Mouse (Mus musculus) kidney, embryonic 14.5 days (tissue): ENCODE results near the gene Sap30bp. TPM values are rescaled to one million over a fixed set of nuclear protein-coding genes. Genes with fewer than 3 reads are reported as not detected.

ENCODE experiments used
- ATAC-seq: fragments of 200-750 bp; cut with Nextera tagmentation; 2 replicates; pipeline ENCODE4 v1.8.0; 2017; ENCODE audit warnings: moderate number of reproducible peaks, mild to moderate bottlenecking, moderate TSS enrichment, moderate library complexity; ENCODE audit not compliant: low FRiP score, low TSS enrichment
- H3K27ac ChIP-seq: fragments of 300-500 bp; sonication (generic); 2 replicates; pipeline ENCODE4 v1.5.1; 2014; ENCODE audit warnings: low read depth, mild to moderate bottlenecking, low read length, moderate library complexity, mixed read lengths
- H3K27me3 ChIP-seq: fragments of 300-500 bp; sonication (generic); 2 replicates; pipeline ENCODE4 v1.6.1; 2014; ENCODE audit warnings: mild to moderate bottlenecking, low read length; ENCODE audit not compliant: control insufficient read depth, insufficient read depth
- H3K36me3 ChIP-seq: fragments of 300-500 bp; sonication (generic); 2 replicates; pipeline ENCODE4 v1.6.1; 2014; ENCODE audit warnings: low read length, mixed read lengths; ENCODE audit not compliant: control insufficient read depth, insufficient read depth
- H3K4me1 ChIP-seq: fragments of 300-500 bp; sonication (generic); 2 replicates; pipeline ENCODE4 v1.6.1; 2014; ENCODE audit warnings: low read length, mixed read lengths; ENCODE audit not compliant: control insufficient read depth, insufficient read depth
- H3K4me2 ChIP-seq: fragments of 300-500 bp; sonication (generic); replicated peaks from 2 replicates; pipeline ENCODE4 v1.6.1; 2014; ENCODE audit warnings: low read depth, mild to moderate bottlenecking, low read length
- H3K4me3 ChIP-seq: fragments of 300-500 bp; sonication (generic); 2 replicates; pipeline ENCODE4 v1.5.1; 2014; ENCODE audit warnings: mild to moderate bottlenecking, low read length
- H3K9ac ChIP-seq: fragments of 300-500 bp; sonication (generic); 2 replicates; pipeline ENCODE4 v1.6.1; 2014; ENCODE audit warnings: low read depth, mild to moderate bottlenecking, low read length, moderate library complexity
- H3K9me3 ChIP-seq: fragments of 300-500 bp; sonication (generic); 2 replicates; pipeline ENCODE4 v1.6.1; 2016; ENCODE audit warnings: low read length; ENCODE audit not compliant: control insufficient read depth
- WGBS: fragments of 180-500 bp; shearing (Covaris S2); extraction: QIAGEN DNeasy Blood & Tissue Kit; methylation state at CpG from one replicate; pipeline ENCODE4 v1.1.7; 2014; 5-methylcytosine and 5-hydroxymethylcytosine counted together
- polyA plus RNA-seq: library from polyadenylated mRNA; unstranded; fragments of >200 nt; fragmentation: Nextera tagmentation; extraction: Ambion mirVana; gene quantifications from 2 replicates; pipeline ENCODE4 v1.2.1, GENCODE M21; 2014

The Sap30bp gene
- polyA plus RNA-seq, 1 experiment from 2014 or later, result 41.4 TPM

DNA sequence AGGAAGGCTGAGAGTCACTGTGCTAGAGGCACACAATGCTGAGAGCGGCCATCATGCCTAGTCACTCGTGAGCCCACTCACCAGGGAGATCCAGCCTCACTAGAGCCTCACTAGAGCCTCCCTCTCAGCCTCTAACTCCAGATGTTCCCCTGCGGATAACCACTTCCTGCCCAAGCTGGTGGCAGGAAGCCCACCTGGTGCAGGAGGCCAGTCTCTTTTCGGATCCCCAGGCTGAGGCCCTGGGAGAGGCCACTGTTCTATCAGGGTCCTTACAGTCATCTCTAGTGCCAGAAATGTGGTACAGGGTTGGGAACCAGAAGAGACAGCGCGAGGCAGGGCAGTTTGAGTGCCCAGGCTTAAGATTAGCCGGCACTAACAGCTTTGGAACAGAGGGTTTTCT, 34.6 kb upstream of the Sap30bp start:
- Histone ChIP-seq H3K9ac (no peak overlapping the region), H3K27me3 (no peaks in the 10 kb centered on the region), H3K9me3 (no peaks in the 10 kb centered on the region), H3K4me3 (no peak overlapping the region), H3K36me3 (peaks cover 27% of the 10 kb centered on the region), H3K4me1 (peaks cover 43% of the 10 kb centered on the region), H3K4me2 (no peak overlapping the region), H3K27ac (no peak overlapping the region)
- 84% methylated on average over 7 of the region's 7 CpGs for WGBS
- no peak for ATAC-seq

DNA sequence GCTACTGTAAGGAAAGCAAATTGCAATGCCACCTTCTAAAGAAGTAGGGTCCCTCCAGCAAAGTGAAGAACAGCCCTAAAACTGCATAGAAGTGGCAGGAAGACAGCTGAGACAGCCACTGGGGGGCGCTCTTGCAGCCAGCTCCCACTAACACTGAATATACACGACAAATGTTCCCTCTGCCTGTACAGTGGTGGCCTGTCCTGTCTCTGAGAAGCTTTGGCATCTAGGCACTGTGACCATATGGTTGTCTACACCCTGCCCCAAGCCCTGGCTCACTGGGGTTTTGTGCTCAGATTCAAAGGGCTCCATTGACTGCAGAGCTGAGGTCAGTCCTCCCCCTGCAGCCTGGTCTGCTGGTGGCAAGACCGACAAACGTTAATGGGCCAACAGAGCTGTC, 34.2 kb upstream of the Sap30bp start:
- Histone ChIP-seq H3K27ac (peak overlapping the region; percentile 80), H3K27me3 (no peaks in the 10 kb centered on the region), H3K4me3 (no peak overlapping the region), H3K36me3 (peaks cover 23% of the 10 kb centered on the region), H3K9me3 (no peaks in the 10 kb centered on the region), H3K4me1 (peaks cover 48% of the 10 kb centered on the region), H3K4me2 (no peak overlapping the region), H3K9ac (0 out of 2 replicates have a peak overlapping the region, but pooled peaks have one; percentile 12)
- WGBS, result 2% methylated on average over 4 of the region's 4 CpGs
- ATAC-seq, result no peak

DNA sequence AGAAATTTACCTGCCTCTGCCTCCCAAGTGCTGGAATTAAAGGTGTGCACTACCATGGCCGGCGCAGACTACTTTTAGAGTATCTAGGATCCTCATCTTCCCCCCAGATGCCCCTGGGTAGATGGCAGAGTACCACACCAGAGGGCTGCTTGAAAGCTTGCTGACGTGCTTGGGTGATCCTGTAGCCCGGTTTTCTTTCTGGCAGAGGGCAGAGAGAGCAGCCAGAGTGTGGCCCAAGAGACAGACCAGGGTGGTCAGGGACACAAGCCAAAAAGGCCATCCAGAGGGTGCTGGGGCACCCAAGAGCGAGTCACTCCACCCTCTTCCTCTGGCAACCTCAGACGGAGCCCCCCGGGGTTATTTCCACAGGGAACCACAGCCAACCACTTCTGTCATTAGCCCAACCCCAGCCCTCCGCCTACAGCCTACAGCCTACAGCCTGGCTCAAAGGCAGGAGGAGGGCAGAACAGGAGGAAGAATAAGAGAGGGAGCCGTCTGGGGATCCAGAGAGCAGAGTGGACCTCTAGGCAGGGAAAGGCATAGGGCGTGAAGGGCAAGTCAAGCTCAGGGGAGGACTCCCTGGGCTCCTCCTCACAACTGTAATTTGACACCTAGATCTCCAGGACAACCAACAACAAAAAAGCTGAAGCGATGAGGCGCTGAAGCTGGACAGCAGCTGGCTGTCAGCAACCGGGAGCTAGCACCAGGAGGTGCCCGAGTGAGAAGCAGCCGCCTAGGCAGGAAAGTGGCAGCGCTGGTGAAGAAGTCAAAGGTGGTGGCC, 33.4 kb upstream of the Sap30bp start, which contains the start of gene Smim5:
Gene Smim5 (plus strand): TSS at position 481 of the 781 bp plus-strand sequence.
- no peaks in the 10 kb centered on the region for H3K27me3 ChIP-seq
- ATAC-seq, result peak; percentile 87
- H3K4me3 ChIP-seq, result no peak within 1 kb of the TSS
- no peaks in the 10 kb centered on the region for H3K9me3 ChIP-seq
- H3K27ac ChIP-seq, result peak within 1 kb of the TSS; percentile 80
- H3K36me3 ChIP-seq, result peaks cover 15% of the 10 kb centered on the region; the same call in 1 of the 2 replicates
- H3K4me1 ChIP-seq, result peaks cover 55% of the 10 kb centered on the region
- peak within 1 kb of the TSS; percentile 21 for H3K4me2 ChIP-seq
- H3K9ac ChIP-seq, result 0 out of 2 replicates have a peak within 1 kb of the TSS, but pooled peaks have one; percentile 38
- WGBS, result 20% methylated on average over 16 of the region's 16 CpGs

DNA sequence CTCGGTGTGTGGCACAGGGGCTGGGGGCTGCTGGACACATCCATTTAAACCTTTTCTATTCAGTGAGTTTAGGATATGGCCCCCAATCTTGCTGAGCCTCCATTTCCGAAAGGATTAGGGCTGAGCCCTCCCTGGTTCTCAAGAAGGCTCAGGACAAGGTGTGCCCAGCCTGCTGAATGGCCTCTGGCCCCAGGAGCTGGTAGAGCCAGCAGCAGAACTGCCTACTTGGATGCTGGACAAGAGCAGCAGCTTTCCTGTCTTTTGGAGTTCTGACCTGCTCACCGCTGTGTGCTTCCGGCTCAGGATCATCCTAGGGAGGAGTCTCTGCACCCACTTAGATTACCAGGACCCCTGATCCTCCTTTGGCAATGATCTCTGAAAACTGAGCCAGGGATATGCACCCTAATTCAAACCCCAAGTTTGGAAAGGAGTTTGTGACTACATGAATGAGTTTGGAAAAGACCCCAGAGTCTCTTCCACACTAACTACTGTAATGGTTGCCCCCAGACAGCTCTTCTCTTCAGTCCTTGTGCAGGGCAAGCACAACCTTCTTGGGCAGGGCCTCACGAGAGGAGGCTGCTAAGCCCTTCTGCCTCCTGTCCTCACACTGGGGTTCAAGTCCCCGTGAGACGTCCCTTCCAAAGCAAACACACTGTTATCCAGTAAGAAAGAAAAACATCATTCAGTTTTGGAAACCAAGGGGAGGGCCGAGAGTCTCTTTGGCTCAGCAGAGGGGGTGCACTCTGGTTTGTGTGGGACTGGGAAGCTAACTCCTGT, 32.3 kb upstream of the Sap30bp start:
- Histone ChIP-seq H3K4me1 (peaks cover 66% of the 10 kb centered on the region), H3K4me2 (peak overlapping the region; percentile 21; the same call in 1 of the 2 replicates), H3K9ac (no peak overlapping the region), H3K9me3 (no peaks in the 10 kb centered on the region), H3K27me3 (no peaks in the 10 kb centered on the region), H3K36me3 (peaks cover 6% of the 10 kb centered on the region; the same call in 1 of the 2 replicates), H3K27ac (no peak overlapping the region; the same call in 1 of the 2 replicates), H3K4me3 (no peak overlapping the region)
- no peak for ATAC-seq
- WGBS, result 56% methylated on average over 8 of the region's 8 CpGs

DNA sequence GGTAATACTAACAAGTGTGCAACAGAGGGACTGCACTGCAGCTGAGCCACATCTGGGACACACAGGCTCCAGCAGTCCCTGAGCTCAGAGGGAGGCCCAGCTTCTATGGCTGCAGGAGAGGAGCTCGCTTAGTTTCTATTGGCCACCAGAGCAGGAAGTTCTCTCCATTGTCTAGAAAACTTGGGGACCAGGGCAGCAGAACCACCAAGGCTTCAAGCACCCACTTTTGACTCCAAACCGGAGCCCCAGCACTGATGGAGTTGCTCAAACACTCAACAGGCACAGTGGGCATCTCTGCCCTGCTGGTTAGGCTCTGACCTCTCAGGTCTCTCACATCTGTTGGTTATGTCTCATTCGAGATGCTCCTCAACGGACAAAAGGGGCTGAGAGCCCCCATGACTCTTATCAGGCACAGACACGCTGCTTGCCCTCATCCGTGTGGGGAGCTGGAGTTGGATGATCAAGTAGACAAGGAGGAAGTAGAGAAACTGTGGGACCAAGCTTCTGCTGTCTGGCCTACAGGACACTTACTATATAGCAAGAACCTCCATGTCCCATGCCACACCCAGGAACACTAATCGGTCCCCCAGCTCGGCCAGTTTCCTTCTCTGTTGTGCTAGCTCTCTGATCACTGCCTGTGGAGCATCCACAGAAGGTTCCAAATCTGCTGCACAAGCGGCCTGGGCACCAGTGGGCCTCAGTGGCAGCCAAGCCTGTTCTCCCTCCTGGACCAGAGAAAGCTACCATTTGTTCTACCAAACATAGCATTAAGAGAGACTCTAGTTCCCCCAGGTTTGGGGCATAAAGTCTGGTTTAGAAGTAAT, 31.5 kb upstream of the Sap30bp start:
- H3K9ac ChIP-seq, result no peak overlapping the region
- peaks cover 73% of the 10 kb centered on the region for H3K4me1 ChIP-seq
- H3K27ac ChIP-seq, result no peak overlapping the region
- no peak overlapping the region for H3K4me3 ChIP-seq
- 82% methylated on average over 9 of the region's 9 CpGs for WGBS
- ATAC-seq, result no peak
- H3K4me2 ChIP-seq, result no peak overlapping the region
- no peaks in the 10 kb centered on the region for H3K27me3 ChIP-seq
- peaks cover under 1% of the 10 kb centered on the region; the same call in 1 of the 2 replicates for H3K36me3 ChIP-seq
- no peaks in the 10 kb centered on the region for H3K9me3 ChIP-seq

DNA sequence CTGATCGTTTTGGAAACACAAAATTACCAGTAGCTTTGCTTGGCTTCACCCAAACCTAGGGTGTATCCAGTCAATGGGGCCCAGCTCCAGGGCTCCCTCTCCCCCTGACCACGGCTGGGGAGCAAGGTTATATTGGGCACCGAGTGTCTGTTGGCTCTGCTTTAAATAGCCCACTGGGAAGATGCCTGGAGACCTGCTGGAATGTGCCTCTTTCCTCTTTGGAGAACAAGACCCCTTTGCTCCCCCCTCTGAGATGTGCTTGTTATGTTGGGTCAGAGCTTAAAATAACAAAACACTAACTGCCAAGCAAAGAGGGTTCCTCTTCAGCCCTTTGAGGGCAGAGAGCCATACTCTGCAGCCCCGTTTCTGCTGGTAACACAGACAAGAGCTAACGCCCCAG, 30.9 kb upstream of the Sap30bp start:
- Histone ChIP-seq H3K27ac (no peak overlapping the region), H3K9ac (no peak overlapping the region), H3K4me3 (no peak overlapping the region), H3K36me3 (no peaks in the 10 kb centered on the region), H3K4me1 (peaks cover 75% of the 10 kb centered on the region), H3K27me3 (no peaks in the 10 kb centered on the region), H3K9me3 (no peaks in the 10 kb centered on the region), H3K4me2 (no peak overlapping the region)
- WGBS, result 72% methylated on average over 5 of the region's 5 CpGs
- ATAC-seq, result no peak

DNA sequence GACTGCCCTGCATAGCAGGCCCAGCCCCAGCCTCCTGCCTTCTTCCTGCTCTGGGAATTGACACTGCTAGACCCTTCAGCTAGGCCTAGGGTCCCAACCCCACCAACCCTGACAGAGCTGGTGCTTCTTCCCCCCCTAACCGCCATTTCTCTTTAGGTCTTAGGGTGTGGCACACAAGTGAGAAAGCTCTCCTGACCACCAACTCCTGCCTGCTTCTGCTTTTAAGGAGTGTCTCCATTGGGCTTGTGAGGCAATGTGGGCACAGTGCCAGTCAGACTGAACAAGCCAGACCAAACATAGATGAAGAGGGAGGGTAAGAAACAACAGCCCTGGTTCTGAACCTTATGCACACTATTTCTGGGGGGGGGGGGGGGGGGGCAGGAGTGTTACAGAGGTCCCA, 30.3 kb upstream of the Sap30bp start:
- Histone ChIP-seq H3K9me3 (no peaks in the 10 kb centered on the region), H3K4me2 (no peak overlapping the region), H3K4me1 (peaks cover 75% of the 10 kb centered on the region), H3K27ac (no peak overlapping the region), H3K9ac (no peak overlapping the region), H3K27me3 (no peaks in the 10 kb centered on the region), H3K4me3 (no peak overlapping the region), H3K36me3 (no peaks in the 10 kb centered on the region)
- no peak for ATAC-seq
- 82% methylated on average over 1 of the region's 1 CpGs for WGBS

DNA sequence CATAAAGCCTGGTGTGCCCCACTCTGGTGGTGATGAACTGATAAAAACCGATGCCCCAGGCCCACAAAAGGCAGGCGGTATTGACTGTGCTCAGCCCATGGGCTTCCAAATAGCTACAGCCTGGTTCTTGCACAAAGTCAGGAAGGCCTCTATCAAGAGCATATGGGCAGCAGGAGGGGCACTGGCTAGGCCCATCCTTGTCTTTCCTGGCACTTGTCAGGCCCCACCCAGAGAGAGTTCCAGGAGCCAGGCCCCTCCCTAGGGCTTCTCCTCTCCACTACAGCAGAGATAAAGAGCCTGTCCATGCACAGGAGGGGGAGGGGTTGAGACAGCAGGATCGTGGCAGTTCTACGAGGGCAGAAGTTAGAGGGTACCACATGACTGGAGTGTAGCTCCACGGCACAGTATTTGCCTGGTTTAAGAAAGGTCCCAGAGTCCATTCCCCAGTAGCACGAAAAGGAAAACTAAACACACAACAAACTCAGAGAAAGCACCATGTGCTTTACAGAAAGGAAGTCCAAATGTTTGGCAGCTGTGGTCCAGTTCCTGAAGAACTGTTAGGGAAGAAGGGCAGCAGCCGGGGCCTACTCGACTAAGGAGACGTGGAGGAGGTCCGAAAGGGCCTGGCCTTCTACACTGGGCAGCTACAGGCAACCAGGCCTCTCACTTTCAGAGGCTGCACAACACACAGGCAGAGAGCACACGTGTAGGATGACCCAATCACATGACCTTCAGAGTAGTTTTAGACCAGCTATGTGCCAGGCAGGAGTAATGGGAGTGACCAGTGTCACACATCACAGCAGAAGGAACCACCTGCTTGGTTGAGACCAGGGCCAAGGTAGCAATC, 29.5 kb upstream of the Sap30bp start:
- Histone ChIP-seq H3K36me3 (no peaks in the 10 kb centered on the region; the same call in 1 of the 2 replicates), H3K27me3 (no peaks in the 10 kb centered on the region), H3K4me3 (no peak overlapping the region), H3K9ac (no peak overlapping the region), H3K4me2 (no peak overlapping the region), H3K9me3 (no peaks in the 10 kb centered on the region), H3K4me1 (peaks cover 71% of the 10 kb centered on the region), H3K27ac (peak overlapping the region; percentile 53)
- WGBS, result 57% methylated on average over 11 of the region's 11 CpGs
- no peak for ATAC-seq
